Mouse (Mus musculus): ENCODE results near the gene Cpa4. TPM values are rescaled to one million over a fixed set of nuclear protein-coding genes. Genes with fewer than 3 reads are reported as not detected.

Cpa4 gene
- total RNA-seq, 2 experiments from 2014 or later = not detected

GRCm38 (mm10) chr6:30586886-30587442 lies 18.8 kb downstream of the Cpa4 start:
- peak; percentile 96 for ATAC-seq (replicated peaks; ENCODE audit: poor library complexity, severe bottlenecking)

GRCm38 (mm10) chr6:30589819-30590218 lies 21.6 kb downstream of the Cpa4 start:
- ATAC-seq (replicated peaks; ENCODE audit: poor library complexity, severe bottlenecking) = no peak

GRCm38 (mm10) chr6:30591851-30592404 lies 23.8 kb downstream of the Cpa4 start:
- no peak for ATAC-seq (replicated peaks; ENCODE audit: poor library complexity, severe bottlenecking)

- peak; percentile 30; the same call in 1 of the 2 replicates for ATAC-seq (replicated peaks; ENCODE audit: poor library complexity, severe bottlenecking)
Measured at GRCm38 (mm10) chr6:30592417-30592974, 24.3 kb downstream of the Cpa4 start.

- no peak for ATAC-seq (replicated peaks; ENCODE audit: poor library complexity, severe bottlenecking)
Measured at GRCm38 (mm10) chr6:30594364-30594763, 26.2 kb downstream of the Cpa4 start.

- ATAC-seq (replicated peaks; ENCODE audit: poor library complexity, severe bottlenecking) = no peak
Measured at GRCm38 (mm10) chr6:30596230-30596898, 28.2 kb downstream of the Cpa4 start.

- no peak for ATAC-seq (replicated peaks; ENCODE audit: poor library complexity, severe bottlenecking)
Measured at GRCm38 (mm10) chr6:30600033-30600432, 31.9 kb downstream of the Cpa4 start.

GRCm38 (mm10) chr6:30600995-30601394 lies 32.8 kb downstream of the Cpa4 start:
- ATAC-seq (replicated peaks; ENCODE audit: poor library complexity, severe bottlenecking) = no peak

GRCm38 (mm10) chr6:30604342-30604867 lies 36.2 kb downstream of the Cpa4 start:
- ATAC-seq (replicated peaks; ENCODE audit: poor library complexity, severe bottlenecking) = no peak

- ATAC-seq (replicated peaks; ENCODE audit: poor library complexity, severe bottlenecking) = no peak
Measured at GRCm38 (mm10) chr6:30605111-30605510, 36.9 kb downstream of the Cpa4 start.

- peak; percentile 55 for ATAC-seq (replicated peaks; ENCODE audit: poor library complexity, severe bottlenecking)
Measured at GRCm38 (mm10) chr6:30605672-30606071, 37.5 kb downstream of the Cpa4 start.

- no peak for ATAC-seq (replicated peaks; ENCODE audit: poor library complexity, severe bottlenecking)
Measured at GRCm38 (mm10) chr6:30610710-30611109, 42.5 kb downstream of the Cpa4 start, which contains the start of gene Cpa5. TSS of gene Cpa5 (plus strand) at chr6:30611010.

- no peak for ATAC-seq (replicated peaks; ENCODE audit: poor library complexity, severe bottlenecking)
Measured at GRCm38 (mm10) chr6:30611212-30611611, 43.0 kb downstream of the Cpa4 start.

GRCm38 (mm10) chr6:30614251-30614650 lies 46.1 kb downstream of the Cpa4 start:
- no peak for ATAC-seq (replicated peaks; ENCODE audit: poor library complexity, severe bottlenecking)

GRCm38 (mm10) chr6:30615741-30616140 lies 47.6 kb downstream of the Cpa4 start:
- ATAC-seq (replicated peaks; ENCODE audit: poor library complexity, severe bottlenecking) = no peak

- ATAC-seq (replicated peaks; ENCODE audit: poor library complexity, severe bottlenecking) = peak; percentile 82
Measured at GRCm38 (mm10) chr6:30616491-30616941, 48.3 kb downstream of the Cpa4 start.

GRCm38 (mm10) chr6:30617020-30617958 lies 49.1 kb downstream of the Cpa4 start:
- ATAC-seq (replicated peaks; ENCODE audit: poor library complexity, severe bottlenecking) = peak; percentile 68

GRCm38 (mm10) chr6:30617959-30618590 lies 49.9 kb downstream of the Cpa4 start:
- 0 out of 2 replicates have a peak, but pooled peaks have one; percentile 18 for ATAC-seq (replicated peaks; ENCODE audit: poor library complexity, severe bottlenecking)

- ATAC-seq (replicated peaks; ENCODE audit: poor library complexity, severe bottlenecking) = no peak
Measured at GRCm38 (mm10) chr6:30618735-30619134, 50.6 kb downstream of the Cpa4 start.

Measured in granulocyte monocyte progenitor cell, adult 5-6 weeks (primary cell).